Mouse (Mus musculus) lung, postnatal 0 days (tissue): Measurements from ENCODE around the gene Grin1.
"Not testable (repeated sequence)": the region's sequence is repeated elsewhere in the genome, so short reads cannot be mapped to it uniquely, and the experiment has no call there.

Experiments
- CTCF ChIP-seq: IDR thresholded peaks from 2 replicates; pipeline ENCODE4 v1.5.1; 2016; ENCODE audit warnings: antibody characterized with exemption, mild to moderate bottlenecking
- EP300 ChIP-seq: IDR thresholded peaks from 2 replicates; pipeline ENCODE4 v1.6.1; 2016; ENCODE audit warnings: antibody characterized with exemption, mild to moderate bottlenecking, control low read depth

DNA sequence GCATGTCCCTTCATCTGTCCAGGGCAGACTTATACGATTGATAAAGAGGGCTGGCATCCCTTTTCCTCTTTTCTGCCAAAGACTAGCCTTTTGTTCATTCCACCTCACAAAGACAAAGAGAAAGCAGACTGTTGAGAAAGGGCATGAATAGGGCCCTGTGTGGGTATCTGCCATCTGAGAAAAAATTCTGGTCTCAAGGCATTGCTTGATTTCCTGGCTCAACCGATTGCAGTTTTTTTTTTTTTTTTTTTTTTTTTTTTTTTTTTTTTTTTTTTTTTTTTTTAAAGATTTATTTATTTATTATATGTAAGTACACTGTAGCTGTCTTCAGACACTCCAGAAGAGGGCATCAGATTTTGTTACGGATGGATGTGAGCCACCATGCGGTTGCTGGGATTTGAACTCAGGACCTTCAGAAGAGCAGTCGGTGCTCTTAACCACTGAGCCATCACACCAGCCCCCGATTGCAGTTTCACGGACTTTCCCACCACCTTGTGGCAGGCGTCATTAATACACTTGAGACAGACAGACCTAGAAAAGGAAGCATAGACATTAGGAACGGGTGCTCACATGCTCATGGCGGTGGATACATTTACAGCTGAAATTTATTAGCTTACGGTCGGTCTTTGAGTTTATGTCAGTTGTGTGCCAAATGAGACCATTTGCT lies 62.4 kb downstream of the Grin1 start:
- peak; percentile 61 for TF ChIP-seq CTCF
- not testable (repeated sequence) for TF ChIP-seq EP300
